Mouse (Mus musculus) right cerebral cortex, postnatal 10 days (tissue): ENCODE measurements around the gene Upb1.
"Not testable (repeated sequence)": the region's sequence is repeated elsewhere in the genome, so short reads cannot be mapped to it uniquely, and the experiment has no call there.

ENCODE experiments used
- DNase-seq, 2 experiments: peaks; one replicate each; pipeline ENCODE4 v3.0.0; 2021; ENCODE audit warnings: low spot score in 2 of 2

The Upb1 gene

GRCm38 (mm10) chr10:75400958-75401357, at the start of gene Upb1:
Gene Upb1, plus strand, starts transcription at chr10:75401115.
- no peak for DNase-seq

DNA sequence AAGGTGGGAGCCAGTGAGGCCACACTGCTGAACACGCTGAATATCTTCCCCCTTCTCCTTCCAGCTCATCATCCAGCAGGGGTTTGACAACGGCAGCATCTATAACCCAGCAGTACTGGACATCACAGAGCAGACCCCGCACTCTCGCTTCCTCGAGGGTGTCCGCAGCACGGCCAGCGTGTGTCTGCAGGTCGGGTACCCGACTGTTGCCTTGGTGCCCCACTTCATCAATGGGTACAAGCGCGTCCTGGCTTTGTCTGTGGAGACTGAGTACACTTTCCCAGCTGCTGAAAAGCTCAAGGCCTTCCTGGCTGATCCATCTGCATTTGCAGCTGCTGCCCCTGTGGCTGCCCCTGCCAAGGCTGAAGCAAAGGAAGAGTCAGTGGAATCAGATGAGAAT, 48.4 kb upstream of the Upb1 start:
- no peak for DNase-seq

DNA sequence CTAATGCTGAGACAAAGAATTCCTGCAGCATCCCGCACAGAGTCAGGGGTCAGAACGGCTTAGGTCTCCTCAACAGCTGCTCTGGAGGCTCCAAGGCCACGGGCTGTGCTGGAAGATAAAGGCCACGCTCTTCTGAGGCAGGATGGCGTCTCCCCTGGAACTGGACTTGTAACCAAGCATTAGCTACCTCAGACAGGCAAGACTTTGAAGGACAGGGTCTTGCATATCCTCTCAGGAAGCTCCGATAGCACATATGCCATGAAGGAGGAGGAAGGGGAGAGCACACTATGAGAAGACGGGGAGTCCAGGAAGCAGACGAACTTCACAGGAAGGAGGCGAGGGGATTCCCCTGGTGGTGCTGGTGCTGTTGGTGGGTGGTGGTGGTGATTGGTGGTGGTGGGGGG, 47.1 kb upstream of the Upb1 start:
- not testable (repeated sequence) for DNase-seq

- DNase-seq = no peak
Measured at GRCm38 (mm10) chr10:75355341-75355740, 45.6 kb upstream of the Upb1 start.

- peak; percentile 36 to 43 for DNase-seq
Measured at GRCm38 (mm10) chr10:75364214-75364690, 36.7 kb upstream of the Upb1 start.

DNA sequence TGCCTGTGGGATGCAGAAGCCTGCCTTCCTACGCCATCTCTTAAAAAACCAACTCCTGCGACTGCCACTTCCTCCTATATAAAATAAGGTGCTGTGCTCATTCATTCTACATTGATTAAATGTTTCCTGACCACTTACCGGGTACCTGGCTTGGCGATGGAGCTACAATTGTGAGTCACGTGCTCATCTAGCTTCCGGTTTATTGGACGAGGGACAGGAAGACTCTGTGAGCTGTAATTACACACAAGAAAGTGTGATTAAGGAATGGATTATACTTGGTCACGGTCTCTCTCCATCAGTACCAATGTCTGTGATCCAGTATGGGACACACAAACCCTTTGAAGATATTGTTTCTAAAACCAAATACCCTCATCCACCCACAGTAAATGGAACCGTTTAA, 36.1 kb upstream of the Upb1 start:
- no peak for DNase-seq

GRCm38 (mm10) chr10:75365231-75365633, 35.7 kb upstream of the Upb1 start:
- DNase-seq = no peak

DNA sequence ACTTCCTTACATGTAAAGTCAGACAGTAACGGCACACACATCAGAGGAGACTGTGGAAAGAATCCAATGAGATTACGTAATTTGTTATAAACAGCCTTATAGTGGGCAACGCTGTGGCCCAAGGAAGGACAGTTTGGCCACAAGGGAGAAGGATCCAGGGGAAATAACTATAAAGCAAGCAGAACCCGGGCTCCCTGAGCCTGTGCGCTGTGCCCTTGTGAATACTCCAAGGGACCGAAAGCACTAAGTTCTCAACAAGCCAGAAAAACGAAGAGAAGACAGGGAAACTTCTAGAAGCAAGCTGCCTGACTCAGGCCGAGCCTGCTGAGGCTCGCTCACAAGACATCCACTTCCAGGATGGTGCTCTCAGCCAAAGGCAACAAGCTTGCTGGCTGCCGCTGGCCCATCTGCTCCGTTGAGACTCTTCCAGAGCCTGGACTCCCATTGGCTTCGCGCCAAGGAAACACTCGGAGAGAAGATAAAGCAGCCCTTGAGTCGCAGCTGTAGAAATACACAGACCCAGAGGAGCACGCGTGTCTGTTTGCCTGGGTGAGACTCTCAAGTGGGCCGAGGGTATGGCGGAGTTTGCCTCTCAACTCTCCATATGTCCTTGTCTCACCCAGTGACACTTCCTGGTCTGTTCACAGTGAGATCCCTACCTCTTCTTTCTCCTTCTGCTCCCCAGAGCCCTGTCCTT, 27.1 kb upstream of the Upb1 start:
- DNase-seq = peak; percentile 36 to 53

- DNase-seq = no peak
Measured at GRCm38 (mm10) chr10:75378688-75379087, 22.2 kb upstream of the Upb1 start.

- DNase-seq = no peak
Measured at GRCm38 (mm10) chr10:75390156-75390555, 10.8 kb upstream of the Upb1 start.

- no peak for DNase-seq
Measured at GRCm38 (mm10) chr10:75390832-75391231, 10.1 kb upstream of the Upb1 start.

GRCm38 (mm10) chr10:75394796-75395195, 6.1 kb upstream of the Upb1 start:
- no peak for DNase-seq

GRCm38 (mm10) chr10:75396966-75397365, 3.9 kb upstream of the Upb1 start:
- peak; percentile 36 to 41 for DNase-seq

GRCm38 (mm10) chr10:75405916-75406315, 5.0 kb downstream of the Upb1 start:
- DNase-seq = no peak

GRCm38 (mm10) chr10:75406755-75407154, 5.8 kb downstream of the Upb1 start:
- DNase-seq = peak; percentile 33 to 35

- no peak for DNase-seq
Measured at GRCm38 (mm10) chr10:75407741-75408140, 6.8 kb downstream of the Upb1 start.

DNA sequence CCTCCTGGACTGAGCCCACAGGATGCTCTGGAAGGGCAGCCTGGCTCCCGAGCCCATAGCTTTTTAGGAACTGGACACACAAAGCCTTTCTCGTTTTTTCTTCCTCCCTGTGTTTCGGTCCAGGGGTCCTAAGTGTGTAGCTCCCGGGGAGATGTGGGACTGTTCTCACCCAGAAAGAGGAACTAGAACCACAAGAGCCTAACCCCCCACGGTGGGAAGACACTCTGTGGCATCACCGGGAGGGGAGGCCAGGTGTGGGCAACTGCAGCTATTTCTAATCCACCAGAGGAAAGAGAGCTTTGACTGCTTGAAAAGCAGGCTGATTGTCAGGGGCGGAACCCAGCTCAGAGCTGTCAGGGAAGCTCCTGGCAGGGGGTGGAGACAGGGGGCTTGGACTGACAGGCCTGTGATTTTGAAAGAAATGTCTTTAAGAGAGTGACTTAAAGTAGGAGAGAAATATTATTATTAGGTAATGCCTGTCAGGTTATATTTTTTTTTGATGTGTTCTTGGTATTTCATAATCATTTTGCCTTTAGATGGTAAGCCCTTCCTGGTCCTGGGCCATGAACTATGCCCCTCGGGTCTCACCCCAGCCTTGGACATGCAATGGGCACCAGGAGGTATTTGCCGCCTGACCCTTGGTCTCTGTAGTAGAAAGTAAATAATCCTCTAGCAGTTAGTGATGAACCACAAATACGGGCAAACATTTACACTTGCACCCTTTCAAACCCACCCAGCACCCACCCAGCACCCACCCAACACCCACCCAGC, 10.6 kb downstream of the Upb1 start:
- DNase-seq = not testable (repeated sequence)

- DNase-seq = no peak
Measured at GRCm38 (mm10) chr10:75412114-75413103, 11.5 kb downstream of the Upb1 start.

DNA sequence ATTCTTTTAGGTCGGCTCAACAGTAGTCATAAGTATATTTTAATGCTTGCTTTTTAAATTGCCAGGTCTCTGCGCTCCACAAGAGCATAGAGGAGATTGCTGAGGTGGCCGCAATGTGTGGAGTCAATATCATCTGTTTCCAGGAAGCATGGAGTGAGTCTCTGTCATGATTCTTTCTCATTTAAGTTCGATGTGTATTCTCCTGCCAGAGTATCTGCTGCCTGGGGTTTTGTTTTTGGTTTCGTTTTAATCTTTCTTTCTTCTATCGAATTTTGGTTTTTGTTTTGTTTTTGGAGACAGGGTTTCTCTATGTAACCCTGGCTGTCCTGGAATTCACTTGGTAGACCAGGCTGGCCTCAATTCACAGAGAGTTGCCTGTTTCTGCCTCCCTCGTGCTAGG, 14.0 kb downstream of the Upb1 start:
- DNase-seq = no peak

DNA sequence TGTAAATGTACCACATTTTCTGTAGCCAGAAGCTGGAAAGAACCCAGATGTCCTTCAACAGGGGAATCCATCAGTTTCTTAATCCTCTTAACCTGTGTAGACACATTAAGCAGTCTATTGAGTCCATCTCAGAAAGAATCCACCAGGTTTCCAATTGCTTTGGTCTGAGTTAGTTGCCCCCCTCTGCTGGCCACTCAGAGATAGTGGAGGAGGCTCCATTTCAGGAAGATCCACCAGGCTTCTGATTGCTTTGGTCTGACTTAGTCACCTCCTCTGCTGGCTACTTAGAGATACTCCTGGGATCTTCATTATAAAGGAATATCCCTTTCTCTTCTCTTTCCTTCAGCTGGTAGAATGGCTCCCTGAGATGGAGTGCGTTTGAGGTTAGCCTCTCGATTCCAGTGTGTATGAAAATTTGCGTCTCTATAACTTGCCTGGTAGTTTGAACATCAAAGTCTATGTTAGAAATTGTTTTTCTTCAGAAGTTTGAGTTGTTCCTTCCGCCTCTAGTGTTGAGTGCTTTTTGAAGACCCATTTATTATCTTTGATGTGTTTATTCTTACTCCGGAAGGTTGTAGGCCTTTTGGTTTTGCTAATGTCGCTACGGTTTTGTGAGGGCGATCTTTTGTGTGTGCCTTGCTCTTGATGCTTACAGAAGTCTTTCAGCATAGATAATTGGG, 16.6 kb downstream of the Upb1 start:
- DNase-seq = no peak

- DNase-seq = no peak
Measured at GRCm38 (mm10) chr10:75418747-75419146, 17.8 kb downstream of the Upb1 start.
